Mouse (Mus musculus): ENCODE results near the gene G6pc3. TPM values are rescaled to one million over a fixed set of nuclear protein-coding genes. Genes with fewer than 3 reads are reported as not detected.
A peak's percentile ranks its signal among the peaks of the same experiment; 100 is the strongest.

Gene G6pc3
- total and polyA plus RNA-seq, 3 experiments = 31.3 to 72.3 (median 34.7) TPM

- Histone ChIP-seq H3K79me2 (replicated peaks; ENCODE audit: control insufficient read depth, extremely low read depth, insufficient read depth, poor library complexity, severe bottlenecking) (0 out of 2 replicates have a peak, but pooled peaks cover 2% of the 10 kb centered on the region), H3K9ac (ENCODE audit: insufficient read depth, low read depth) (no peak overlapping the region), H3K27ac (ENCODE audit: insufficient read depth, low read depth) (no peak overlapping the region), H3K36me3 (replicated peaks in 1 of 2; ENCODE audit: control insufficient read depth in 1 of 2, insufficient read depth in 1 of 2, low read length in 1 of 2) (peaks cover 0 to 19% of the 10 kb centered on the region in 2 experiments), H3K4me2 (ENCODE audit: insufficient read depth, low read depth, poor library complexity, severe bottlenecking) (no peak overlapping the region), H3K4me3 (replicated peaks in 1 of 3; ENCODE audit: low read depth in 2 of 3, low read length in 2 of 3, poor library complexity in 1 of 3) (no peak overlapping the region), H3K27me3 (replicated peaks) (no peaks in the 10 kb centered on the region), H3K9me3 (replicated peaks; ENCODE audit: low read length) (no peaks in the 10 kb centered on the region), H3K4me1 (ENCODE audit: control insufficient read depth in 1 of 2, insufficient read depth in 2 of 2) (peaks cover 51 to 91% of the 10 kb centered on the region in 2 experiments)
- no peak for DNase-seq (ENCODE audit: extremely low read depth)
- dilution Hi-C loops (cut with MboI; ENCODE audit: extremely low pct_ligation_motif_present, extremely low pct_unique_long_range_greater_than_20kb, low sequenced_read_pairs) (no loop called here), in situ Hi-C loops (cut with MboI; ENCODE audit: low pct_ligation_motif_present, low pct_unique_long_range_greater_than_20kb, low sequenced_read_pairs) (no loop called here)
- TF ChIP-seq ETS1 (conservative IDR thresholded peaks at IDR 0.05; ENCODE audit: low read depth, low read length) (peak; percentile 51), MAX (IDR thresholded peaks at IDR 0.05; ENCODE audit: low read length) (no peak), TCF12 (IDR thresholded peaks at IDR 0.05; ENCODE audit: low read depth, low read length) (peak; percentile 13; the same call in 1 of the 2 replicates), ZKSCAN1 (IDR thresholded peaks at IDR 0.05; ENCODE audit: borderline replicate concordance, low read depth, low read length) (no peak), E2F4 (IDR thresholded peaks at IDR 0.05; ENCODE audit: insufficient replicate concordance, low read depth, low read length) (no peak), MXI1 (IDR thresholded peaks at IDR 0.05; ENCODE audit: low read depth, low read length) (no peak), CTCF (conservative IDR thresholded peaks at IDR 0.05 in 1 of 2, IDR thresholded peaks at IDR 0.05 in 1 of 2; ENCODE audit: low read depth in 2 of 2, low read length in 2 of 2) (no peak), ZC3H11A (IDR thresholded peaks at IDR 0.05; ENCODE audit: low read depth, low read length) (no peak), GABPA (IDR thresholded peaks at IDR 0.05; ENCODE audit: insufficient replicate concordance, low read depth, low read length) (no peak), TBP (conservative IDR thresholded peaks at IDR 0.05; ENCODE audit: low read depth, low read length) (no peak), SMC3 (IDR thresholded peaks at IDR 0.05; ENCODE audit: low read depth, low read length) (no peak), CHD2 (IDR thresholded peaks at IDR 0.05; ENCODE audit: low read length) (no peak), MAFK (IDR thresholded peaks at IDR 0.05; ENCODE audit: insufficient replicate concordance, low read length) (no peak)
These were observed 25.2 kb downstream of the G6pc3 start for GRCm38 (mm10) chr11:102214430-102215156.

- no peaks in the 10 kb centered on the region for H3K9me3 ChIP-seq (replicated peaks; ENCODE audit: low read length)
- 0 out of 2 replicates have a peak, but pooled peaks cover 2% of the 10 kb centered on the region for H3K79me2 ChIP-seq (replicated peaks; ENCODE audit: control insufficient read depth, extremely low read depth, insufficient read depth, poor library complexity, severe bottlenecking)
- no peak for DNase-seq (ENCODE audit: extremely low read depth)
- in situ Hi-C loops (cut with MboI; ENCODE audit: low pct_ligation_motif_present, low pct_unique_long_range_greater_than_20kb, low sequenced_read_pairs) = no loop called here
- H3K27me3 ChIP-seq (replicated peaks) = no peaks in the 10 kb centered on the region
- H3K4me3 ChIP-seq (replicated peaks in 1 of 3; ENCODE audit: low read depth in 2 of 3, low read length in 2 of 3, poor library complexity in 1 of 3) = no peak overlapping the region
- peaks cover 0 to 17% of the 10 kb centered on the region in 2 experiments for H3K36me3 ChIP-seq (replicated peaks in 1 of 2; ENCODE audit: control insufficient read depth in 1 of 2, insufficient read depth in 1 of 2, low read length in 1 of 2)
- dilution Hi-C loops (cut with MboI; ENCODE audit: extremely low pct_ligation_motif_present, extremely low pct_unique_long_range_greater_than_20kb, low sequenced_read_pairs) = no loop called here
- no peak overlapping the region for H3K4me2 ChIP-seq (ENCODE audit: insufficient read depth, low read depth, poor library complexity, severe bottlenecking)
- H3K4me1 ChIP-seq (ENCODE audit: control insufficient read depth in 1 of 2, insufficient read depth in 2 of 2) = peaks cover 53 to 92% of the 10 kb centered on the region in 2 experiments
- no peak overlapping the region for H3K9ac ChIP-seq (ENCODE audit: insufficient read depth, low read depth)
- no peak for TF ChIP-seq MEF2A (IDR thresholded peaks at IDR 0.05; ENCODE audit: borderline replicate concordance, low read depth, low read length)
- no peak for TF ChIP-seq USF1 (IDR thresholded peaks at IDR 0.05; ENCODE audit: low read depth, low read length)
- TF ChIP-seq JUN (IDR thresholded peaks at IDR 0.05; ENCODE audit: insufficient read depth, low read depth, low read length) = no peak
- TF ChIP-seq CHD2 (IDR thresholded peaks at IDR 0.05; ENCODE audit: low read length) = no peak
- TF ChIP-seq NELFE (IDR thresholded peaks at IDR 0.05; ENCODE audit: low read depth, low read length) = no peak
- no peak for TF ChIP-seq ZKSCAN1 (IDR thresholded peaks at IDR 0.05; ENCODE audit: borderline replicate concordance, low read depth, low read length)
- TF ChIP-seq TBP (conservative IDR thresholded peaks at IDR 0.05; ENCODE audit: low read depth, low read length) = no peak
- TF ChIP-seq ELF1 (IDR thresholded peaks at IDR 0.05; ENCODE audit: low read depth, low read length) = no peak
- H3K27ac ChIP-seq (ENCODE audit: insufficient read depth, low read depth) = no peak overlapping the region
These were observed 26.1 kb downstream of the G6pc3 start for GRCm38 (mm10) chr11:102215511-102215910.

Data from CH12.LX (cell line).